Mouse (Mus musculus): ENCODE data around the gene Chrnb1. TPM values are rescaled to one million over a fixed set of nuclear protein-coding genes. Genes with fewer than 3 reads are reported as not detected.
A peak's percentile ranks its signal among the peaks of the same experiment; 100 is the strongest.

The Chrnb1 gene
- polyA plus RNA-seq, 1 experiment from 2014 or later = 5.8 TPM

DNA sequence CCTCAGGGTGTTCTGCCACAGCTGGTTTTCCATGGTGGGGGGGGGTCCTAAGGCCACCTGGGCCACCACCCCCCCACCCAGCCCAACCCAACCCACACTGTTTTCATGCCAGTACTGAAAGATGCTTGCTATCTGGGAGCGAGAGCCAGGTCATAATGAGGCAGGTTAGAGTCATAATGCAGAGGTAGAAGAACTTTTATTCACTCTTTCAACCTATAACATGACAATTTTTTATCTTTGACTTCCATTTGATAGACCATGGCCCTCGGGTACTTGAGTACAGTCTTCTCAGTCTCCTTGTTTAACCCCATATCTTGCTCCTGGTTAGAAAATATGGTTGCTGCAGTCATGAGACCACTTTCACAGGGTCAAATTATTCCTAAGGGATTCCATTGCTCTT, 22.6 kb upstream of the Chrnb1 start, which contains the start of gene Spem2:
Gene Spem2, minus strand, starts transcription at position 101 of the 400 bp plus-strand sequence.
- Histone ChIP-seq H3K27me3 (ENCODE audit: control insufficient read depth, insufficient read depth, low read length) (no peaks in the 10 kb centered on the region), H3K27ac (replicated peaks in 1 of 2; ENCODE audit: control insufficient read depth in 1 of 2, insufficient read depth in 1 of 2, low read depth in 2 of 2, low read length in 2 of 2) (no peak within 1 kb of the TSS), H3K9me3 (ENCODE audit: control insufficient read depth, low read length) (0 out of 2 replicates have a peak, but pooled peaks cover 4% of the 10 kb centered on the region), H3K9ac (ENCODE audit: low read length) (no peak within 1 kb of the TSS), H3K4me3 (ENCODE audit: control insufficient read depth in 1 of 2, insufficient read depth in 1 of 2, low read depth in 1 of 2, low read length in 2 of 2) (no peak within 1 kb of the TSS), H3K36me3 (ENCODE audit: control insufficient read depth, insufficient read depth, low read length) (no peaks in the 10 kb centered on the region), H3K4me1 (ENCODE audit: control insufficient read depth in 2 of 2, insufficient read depth in 2 of 2, low read length in 2 of 2) (no peaks in the 10 kb centered on the region), H3K4me2 (ENCODE audit: low read length) (no peak within 1 kb of the TSS)
- no peak for ATAC-seq (ENCODE audit: insufficient number of reproducible peaks, insufficient read depth, low FRiP score, low read depth)
- 75% methylated on average over 2 of the region's 2 CpGs for WGBS

DNA sequence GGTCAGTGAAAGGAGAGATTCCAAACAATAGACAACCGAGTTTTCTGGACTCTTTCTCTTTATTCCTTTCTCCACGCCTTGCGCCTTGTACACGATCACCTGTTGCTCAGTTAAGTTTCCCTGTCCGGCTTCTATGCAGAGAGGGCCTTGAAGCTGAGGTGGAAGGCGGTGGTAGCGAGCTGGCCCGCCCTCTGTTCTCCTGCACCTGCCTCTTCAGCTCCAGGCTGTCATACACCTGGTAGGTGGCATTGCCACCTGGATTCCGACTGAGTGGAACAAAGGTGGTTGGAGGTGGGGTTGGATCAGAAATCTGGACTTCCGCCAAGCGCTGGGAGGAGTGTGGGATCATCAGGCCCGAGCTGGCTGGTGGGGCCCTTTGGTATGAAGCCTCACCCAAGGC, 20.8 kb upstream of the Chrnb1 start:
- no peak for ATAC-seq (ENCODE audit: insufficient number of reproducible peaks, insufficient read depth, low FRiP score, low read depth)
- Histone ChIP-seq H3K4me3 (ENCODE audit: control insufficient read depth in 1 of 2, insufficient read depth in 1 of 2, low read depth in 1 of 2, low read length in 2 of 2) (no peak overlapping the region), H3K4me2 (ENCODE audit: low read length) (no peak overlapping the region), H3K9ac (ENCODE audit: low read length) (no peak overlapping the region), H3K9me3 (ENCODE audit: control insufficient read depth, low read length) (0 out of 2 replicates have a peak, but pooled peaks cover 4% of the 10 kb centered on the region), H3K36me3 (ENCODE audit: control insufficient read depth, insufficient read depth, low read length) (no peaks in the 10 kb centered on the region), H3K4me1 (ENCODE audit: control insufficient read depth in 2 of 2, insufficient read depth in 2 of 2, low read length in 2 of 2) (no peaks in the 10 kb centered on the region), H3K27ac (replicated peaks in 1 of 2; ENCODE audit: control insufficient read depth in 1 of 2, insufficient read depth in 1 of 2, low read depth in 2 of 2, low read length in 2 of 2) (no peak overlapping the region), H3K27me3 (ENCODE audit: control insufficient read depth, insufficient read depth, low read length) (no peaks in the 10 kb centered on the region)
- 86% methylated on average over 12 of the region's 12 CpGs for WGBS

DNA sequence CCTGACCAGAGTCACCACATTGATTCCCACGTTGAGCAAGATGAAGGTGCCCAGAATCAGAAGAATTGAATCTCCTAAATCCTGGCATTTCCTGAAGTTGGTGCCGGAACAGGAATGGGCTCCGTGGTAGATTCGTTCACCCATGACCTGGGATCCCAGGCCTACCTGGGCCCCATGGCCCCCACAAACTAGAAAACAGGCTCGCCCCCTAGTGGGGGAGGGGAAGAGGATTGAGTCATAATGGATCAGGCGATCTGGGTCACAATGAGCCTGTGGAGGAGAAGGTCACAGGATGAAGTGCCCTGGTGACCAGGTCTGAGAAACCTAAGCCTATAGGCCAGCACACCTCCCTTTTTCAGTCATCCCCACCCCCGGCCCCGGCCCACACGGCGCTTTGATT, 19.4 kb upstream of the Chrnb1 start, which contains the start of gene Gm39566:
Gene Gm39566, minus strand, starts transcription at position 144 of the 400 bp plus-strand sequence.
- Histone ChIP-seq H3K36me3 (ENCODE audit: control insufficient read depth, insufficient read depth, low read length) (no peaks in the 10 kb centered on the region), H3K9ac (ENCODE audit: low read length) (no peak within 1 kb of the TSS), H3K27ac (replicated peaks in 1 of 2; ENCODE audit: control insufficient read depth in 1 of 2, insufficient read depth in 1 of 2, low read depth in 2 of 2, low read length in 2 of 2) (no peak within 1 kb of the TSS), H3K27me3 (ENCODE audit: control insufficient read depth, insufficient read depth, low read length) (no peaks in the 10 kb centered on the region), H3K9me3 (ENCODE audit: control insufficient read depth, low read length) (0 out of 2 replicates have a peak, but pooled peaks cover 4% of the 10 kb centered on the region), H3K4me1 (ENCODE audit: control insufficient read depth in 2 of 2, insufficient read depth in 2 of 2, low read length in 2 of 2) (no peaks in the 10 kb centered on the region), H3K4me2 (ENCODE audit: low read length) (no peak within 1 kb of the TSS), H3K4me3 (ENCODE audit: control insufficient read depth in 1 of 2, insufficient read depth in 1 of 2, low read depth in 1 of 2, low read length in 2 of 2) (no peak within 1 kb of the TSS)
- 58% methylated on average over 10 of the region's 10 CpGs for WGBS
- ATAC-seq (ENCODE audit: insufficient number of reproducible peaks, insufficient read depth, low FRiP score, low read depth) = no peak

DNA sequence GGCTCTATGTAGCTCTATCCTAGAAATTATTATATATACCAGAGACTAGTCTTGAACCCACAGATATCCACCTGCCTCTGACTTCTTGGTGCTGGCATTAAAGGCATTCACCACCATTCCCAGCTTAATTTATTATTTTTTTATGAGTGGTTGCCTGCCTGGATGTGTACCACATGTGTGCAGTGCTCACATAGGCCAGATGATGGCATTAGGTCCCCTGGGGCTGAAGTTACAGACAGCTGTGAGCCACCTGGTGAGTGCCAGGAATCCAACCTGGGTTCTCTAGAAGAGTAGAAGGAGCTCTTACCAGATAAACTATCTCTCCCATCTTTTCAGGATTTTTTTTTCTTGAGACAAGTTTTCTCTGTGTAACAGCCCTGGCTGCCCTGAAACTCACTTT, 14.5 kb upstream of the Chrnb1 start:
- no peak overlapping the region for H3K9ac ChIP-seq (ENCODE audit: low read length)
- H3K4me1 ChIP-seq (ENCODE audit: control insufficient read depth in 2 of 2, insufficient read depth in 2 of 2, low read length in 2 of 2) = no peaks in the 10 kb centered on the region
- no peaks in the 10 kb centered on the region for H3K36me3 ChIP-seq (ENCODE audit: control insufficient read depth, insufficient read depth, low read length)
- no peak overlapping the region for H3K27ac ChIP-seq (replicated peaks in 1 of 2; ENCODE audit: control insufficient read depth in 1 of 2, insufficient read depth in 1 of 2, low read depth in 2 of 2, low read length in 2 of 2)
- H3K4me2 ChIP-seq (ENCODE audit: low read length) = no peak overlapping the region
- peaks cover 5% of the 10 kb centered on the region; the same call in 1 of the 2 replicates for H3K9me3 ChIP-seq (ENCODE audit: control insufficient read depth, low read length)
- no peak for ATAC-seq (ENCODE audit: insufficient number of reproducible peaks, insufficient read depth, low FRiP score, low read depth)
- H3K4me3 ChIP-seq (ENCODE audit: control insufficient read depth in 1 of 2, insufficient read depth in 1 of 2, low read depth in 1 of 2, low read length in 2 of 2) = no peak overlapping the region
- H3K27me3 ChIP-seq (ENCODE audit: control insufficient read depth, insufficient read depth, low read length) = peaks cover 8% of the 10 kb centered on the region; the same call in 1 of the 2 replicates

DNA sequence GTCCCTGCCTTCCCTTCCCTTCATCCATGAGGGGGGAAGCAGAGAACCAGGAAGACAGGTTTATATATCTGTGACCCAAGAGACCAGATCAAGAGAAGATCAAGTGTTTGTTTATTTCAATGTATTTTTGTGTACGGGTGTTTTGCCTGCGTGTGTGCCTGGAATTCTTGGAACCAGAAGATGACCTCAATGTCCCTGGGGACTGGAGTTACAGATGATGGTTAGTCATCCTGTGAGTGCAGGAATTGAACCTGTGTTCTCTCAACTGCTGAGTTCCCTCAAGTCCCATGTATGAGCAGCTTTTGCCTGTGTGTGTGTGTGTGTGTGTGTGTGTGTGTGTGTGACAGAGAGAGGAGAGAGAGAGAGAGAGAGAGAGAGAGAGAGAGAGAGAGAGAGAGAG, 11.9 kb upstream of the Chrnb1 start:
- Histone ChIP-seq H3K9ac (ENCODE audit: low read length) (no peak overlapping the region), H3K27me3 (ENCODE audit: control insufficient read depth, insufficient read depth, low read length) (peaks cover 12% of the 10 kb centered on the region; the same call in 1 of the 2 replicates), H3K4me1 (ENCODE audit: control insufficient read depth in 2 of 2, insufficient read depth in 2 of 2, low read length in 2 of 2) (peaks cover 15 to 16% of the 10 kb centered on the region in 2 experiments; a peak in 3 of 4 replicates), H3K36me3 (ENCODE audit: control insufficient read depth, insufficient read depth, low read length) (no peaks in the 10 kb centered on the region), H3K9me3 (ENCODE audit: control insufficient read depth, low read length) (peaks cover 5% of the 10 kb centered on the region; the same call in 1 of the 2 replicates), H3K4me2 (ENCODE audit: low read length) (no peak overlapping the region), H3K27ac (replicated peaks in 1 of 2; ENCODE audit: control insufficient read depth in 1 of 2, insufficient read depth in 1 of 2, low read depth in 2 of 2, low read length in 2 of 2) (no peak overlapping the region), H3K4me3 (ENCODE audit: control insufficient read depth in 1 of 2, insufficient read depth in 1 of 2, low read depth in 1 of 2, low read length in 2 of 2) (no peak overlapping the region)
- 77% methylated on average over 2 of the region's 2 CpGs for WGBS
- ATAC-seq (ENCODE audit: insufficient number of reproducible peaks, insufficient read depth, low FRiP score, low read depth) = no peak

DNA sequence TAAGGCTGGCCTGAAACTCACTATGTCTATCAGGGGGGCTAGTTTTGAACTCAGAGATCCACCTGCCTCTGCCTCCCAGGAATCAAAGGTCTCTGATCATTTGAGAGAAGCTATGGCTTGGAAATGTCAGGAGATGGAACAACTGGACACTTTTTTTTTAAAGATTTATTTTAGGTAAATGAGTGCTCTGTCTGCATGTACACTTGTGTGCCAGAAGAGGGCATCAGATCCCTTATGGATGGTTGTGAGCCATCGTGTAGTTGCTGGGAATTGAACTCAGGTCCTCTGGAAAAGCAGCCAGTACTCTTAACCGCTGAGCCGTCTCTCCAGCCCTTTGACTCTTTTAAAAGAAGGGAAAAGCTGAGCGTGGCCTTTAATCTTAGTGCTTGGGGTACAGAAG, 10.6 kb upstream of the Chrnb1 start:
- Histone ChIP-seq H3K27ac (replicated peaks in 1 of 2; ENCODE audit: control insufficient read depth in 1 of 2, insufficient read depth in 1 of 2, low read depth in 2 of 2, low read length in 2 of 2) (no peak overlapping the region), H3K4me3 (ENCODE audit: control insufficient read depth in 1 of 2, insufficient read depth in 1 of 2, low read depth in 1 of 2, low read length in 2 of 2) (no peak overlapping the region)
- no peak for ATAC-seq (ENCODE audit: insufficient number of reproducible peaks, insufficient read depth, low FRiP score, low read depth)

DNA sequence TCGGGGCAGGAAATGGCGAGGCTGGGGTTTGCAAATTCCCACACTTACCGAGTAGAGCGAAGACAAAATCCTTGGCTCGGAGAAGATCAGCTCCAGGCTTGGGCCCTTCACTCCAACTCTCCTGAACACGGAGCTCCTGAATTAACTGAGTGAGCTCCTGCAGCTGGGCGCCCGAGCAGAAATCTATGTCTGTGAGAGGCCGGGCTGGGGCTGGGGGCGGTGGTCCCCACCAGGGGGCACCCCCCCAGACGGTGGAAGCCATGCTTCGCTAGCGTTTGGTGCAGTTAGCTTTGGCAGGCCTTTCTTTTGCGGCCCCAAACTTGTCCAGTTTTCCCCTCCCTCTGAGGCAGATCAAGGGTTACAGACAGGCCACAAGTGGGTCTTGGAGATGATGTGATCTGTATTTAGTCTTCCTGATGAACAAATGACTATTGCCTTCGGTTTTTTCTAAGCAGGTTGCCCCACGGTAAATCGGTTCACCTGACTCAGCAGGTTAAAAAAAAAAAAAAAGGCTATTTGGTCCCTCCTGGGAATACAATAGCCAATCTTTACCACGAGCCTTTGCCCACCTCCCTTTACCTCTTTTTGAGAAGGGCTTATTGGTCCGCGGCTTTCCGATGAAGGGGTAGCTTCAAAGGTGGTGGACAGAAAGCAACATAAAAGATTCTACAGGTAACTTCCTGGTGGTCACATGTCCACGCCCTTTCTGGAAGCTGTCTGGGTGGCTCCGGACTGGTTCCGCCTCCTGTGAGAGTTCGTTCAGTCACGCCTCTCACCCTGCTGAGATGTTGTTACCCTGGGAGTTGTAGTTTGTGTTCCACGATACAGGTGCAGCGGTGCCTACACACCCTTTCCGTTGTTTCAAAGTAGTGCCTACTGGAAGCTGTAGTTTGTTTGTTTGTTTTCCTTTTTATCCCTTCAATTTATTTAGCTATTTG, 9.5 kb upstream of the Chrnb1 start, which contains the start of gene Tmem102:
Gene Tmem102, minus strand, starts transcription at position 653 of the 938 bp plus-strand sequence.
- Histone ChIP-seq H3K4me2 (ENCODE audit: low read length) (peak within 1 kb of the TSS; percentile 95), H3K9ac (ENCODE audit: low read length) (peak within 1 kb of the TSS; percentile 69), H3K4me1 (ENCODE audit: control insufficient read depth in 2 of 2, insufficient read depth in 2 of 2, low read length in 2 of 2) (peaks cover 17 to 38% of the 10 kb centered on the region in 2 experiments), H3K36me3 (ENCODE audit: control insufficient read depth, insufficient read depth, low read length) (no peaks in the 10 kb centered on the region), H3K9me3 (ENCODE audit: control insufficient read depth, low read length) (peaks cover 5% of the 10 kb centered on the region; the same call in 1 of the 2 replicates), H3K27ac (replicated peaks in 1 of 2; ENCODE audit: control insufficient read depth in 1 of 2, insufficient read depth in 1 of 2, low read depth in 2 of 2, low read length in 2 of 2) (no peak within 1 kb of the TSS), H3K27me3 (ENCODE audit: control insufficient read depth, insufficient read depth, low read length) (peaks cover 18% of the 10 kb centered on the region; the same call in 1 of the 2 replicates), H3K4me3 (ENCODE audit: control insufficient read depth in 1 of 2, insufficient read depth in 1 of 2, low read depth in 1 of 2, low read length in 2 of 2) (peak within 1 kb of the TSS; percentile 9 to 46; a peak in 3 of 4 replicates)
- ATAC-seq (ENCODE audit: insufficient number of reproducible peaks, insufficient read depth, low FRiP score, low read depth) = no peak
- WGBS = 14% methylated on average over 29 of the region's 29 CpGs

More for the DNA sequence above, 10.6 kb upstream of the Chrnb1 start:
- H3K4me1 ChIP-seq (ENCODE audit: control insufficient read depth in 2 of 2, insufficient read depth in 2 of 2, low read length in 2 of 2) = peaks cover 15 to 27% of the 10 kb centered on the region in 2 experiments
- H3K36me3 ChIP-seq (ENCODE audit: control insufficient read depth, insufficient read depth, low read length) = no peaks in the 10 kb centered on the region
- H3K4me2 ChIP-seq (ENCODE audit: low read length) = no peak overlapping the region
- H3K9ac ChIP-seq (ENCODE audit: low read length) = no peak overlapping the region
- peaks cover 18% of the 10 kb centered on the region; the same call in 1 of the 2 replicates for H3K27me3 ChIP-seq (ENCODE audit: control insufficient read depth, insufficient read depth, low read length)
- H3K9me3 ChIP-seq (ENCODE audit: control insufficient read depth, low read length) = peaks cover 5% of the 10 kb centered on the region; the same call in 1 of the 2 replicates
- WGBS = 80% methylated on average over 4 of the region's 4 CpGs

All from heart, embryonic 14.5 days (tissue).